In genomic region chr9:106752135-106752534, GRCm38 (mm10) we compare ENCODE assay signal across 21 mouse cellular contexts. TPM values are rescaled to one million over a fixed set of nuclear protein-coding genes. Genes with fewer than 3 reads are reported as not detected.
DNase-seq lines count a peak whose midpoint lies in the region; ATAC-seq lines count a peak whose summit lies in the region.
"Had no signal": no experiment of that assay in that cellular context is flagged by ENCODE, and none has a peak within 500 bp of the region (broad histone marks: within the 10 kb centered on the region; RNA-seq: fewer than 3 reads in every experiment).

No protein-coding gene starts in this region.

- H3K27ac ChIP-seq in heart, embryonic 12.5 days (ENCODE audit: poor library complexity, severe bottlenecking) = no peak overlapping the region
- H3K27ac ChIP-seq: embryonic facial prominence, embryonic 12.5 days; forebrain, embryonic 15.5 days; hindbrain, embryonic 12.5 days had no signal

- peaks cover 33% of the 10 kb centered on the region for H3K36me3 ChIP-seq in heart, embryonic 12.5 days

- DNase-seq in heart, adult 11 months = peak; percentile 25
- no peak for DNase-seq in heart, adult 8-10 months (ENCODE audit: low spot score)
- peak; percentile 3 for DNase-seq in thymus, postnatal 14 days
- DNase-seq in thymus, postnatal 36 days = no peak
- peak; percentile 80 for DNase-seq in induced T-regulatory cell, adult 2 months (ENCODE audit: low read depth)
- DNase-seq in kidney, postnatal 14 days = no peak
- no peak for DNase-seq in layer of hippocampus, adult 18-20 months (ENCODE audit: low spot score in 2 of 2)
- DNase-seq: adrenal gland, postnatal 14 days; B cell, adult 2 months; cerebellum, adult 11-12 months; cerebellum, adult 9-10 months; cerebellum, postnatal 25 days; gastrocnemius, postnatal 10 days; heart, postnatal 10 days; heart, postnatal 4 days had no signal

- 91% methylated on average over 5 of the region's 5 CpGs for WGBS in heart, embryonic 12.5 days

- H3K4me3 ChIP-seq in heart, embryonic 12.5 days = no peak overlapping the region
- H3K4me3 ChIP-seq: embryonic facial prominence, embryonic 12.5 days; forebrain, embryonic 15.5 days; hindbrain, embryonic 12.5 days had no signal

- H3K4me1 ChIP-seq in heart, embryonic 12.5 days (replicated peaks) = 0 out of 2 replicates have a peak, but pooled peaks cover 6% of the 10 kb centered on the region
- H3K4me1 ChIP-seq: embryonic facial prominence, embryonic 12.5 days; forebrain, embryonic 15.5 days; hindbrain, embryonic 12.5 days had no signal

- H3K9me3 ChIP-seq in heart, embryonic 12.5 days (replicated peaks) = no peaks in the 10 kb centered on the region
- H3K9me3 ChIP-seq: embryonic facial prominence, embryonic 12.5 days; forebrain, embryonic 15.5 days; G1E; hindbrain, embryonic 12.5 days had no signal

- H3K27me3 ChIP-seq in heart, embryonic 12.5 days (replicated peaks) = no peaks in the 10 kb centered on the region
- H3K27me3 ChIP-seq: embryonic facial prominence, embryonic 12.5 days; forebrain, embryonic 15.5 days; hindbrain, embryonic 12.5 days had no signal

- no peak overlapping the region for H3K4me2 ChIP-seq in heart, embryonic 12.5 days
- H3K4me2 ChIP-seq: embryonic facial prominence, embryonic 12.5 days; forebrain, embryonic 15.5 days; hindbrain, embryonic 12.5 days had no signal

- no peak overlapping the region for H3K9ac ChIP-seq in heart, embryonic 12.5 days
- H3K9ac ChIP-seq: embryonic facial prominence, embryonic 12.5 days; forebrain, embryonic 15.5 days; hindbrain, embryonic 12.5 days had no signal

- no peak for ATAC-seq in heart, embryonic 12.5 days (ENCODE audit: insufficient number of reproducible peaks, low FRiP score)
- ATAC-seq: forebrain, embryonic 15.5 days; hindbrain, embryonic 16.5 days had no signal

RNA-seq across cellular contexts. Expression of gene Rad54l2, which starts 36.9 kb away (rescaled TPM):
- 10 to 100 TPM; 10.3 to 11.1 (median 10.7) TPM for total RNA-seq in heart, adult 8-10 months (2022)
- polyA plus RNA-seq in heart, embryonic 12.5 days (2016; fragmentation: Nextera tagmentation; extraction: Ambion mirVana) = 3.9 and 5.3 TPM in 2 replicates
- total RNA-seq in layer of hippocampus, adult 18-20 months (2021) = 10 to 100 TPM; 15.4 to 16.6 TPM

Comparison
In these comparisons a context has a peak if more than half of its experiments do, and no peak if none do; other contexts are left out.
1. DNase-seq: peak in heart, adult 11 months (single experiment), thymus, postnatal 14 days (single experiment) and induced T-regulatory cell, adult 2 months (single experiment); none in heart, adult 8-10 months (single experiment), thymus, postnatal 36 days (0 of 2), kidney, postnatal 14 days (single experiment) and layer of hippocampus, adult 18-20 months (0 of 2).